Mouse (Mus musculus): ENCODE measurements around the gene Srgap1.

The Srgap1 gene

GRCm38 (mm10) chr10:121764469-121765173 is 282.5 kb downstream of the Srgap1 start:
- no peak for DNase-seq (ENCODE audit: low read depth, low spot score)

GRCm38 (mm10) chr10:121763191-121763590 is 283.9 kb downstream of the Srgap1 start:
- DNase-seq (ENCODE audit: low read depth, low spot score): no peak

GRCm38 (mm10) chr10:121762141-121762540 is 285.0 kb downstream of the Srgap1 start:
- DNase-seq (ENCODE audit: low read depth, low spot score): no peak

GRCm38 (mm10) chr10:121759095-121759494 is 288.0 kb downstream of the Srgap1 start:
- DNase-seq (ENCODE audit: low read depth, low spot score): no peak

GRCm38 (mm10) chr10:121756677-121757076 is 290.4 kb downstream of the Srgap1 start:
- DNase-seq (ENCODE audit: low read depth, low spot score): no peak

- no peak for DNase-seq (ENCODE audit: low read depth, low spot score)
These were observed 291.3 kb downstream of the Srgap1 start for GRCm38 (mm10) chr10:121755822-121756221.

- no peak for DNase-seq (ENCODE audit: low read depth, low spot score)
These were observed 292.9 kb downstream of the Srgap1 start for GRCm38 (mm10) chr10:121754237-121754636.

GRCm38 (mm10) chr10:121750175-121750574 is 296.9 kb downstream of the Srgap1 start:
- DNase-seq (ENCODE audit: low read depth, low spot score): no peak

GRCm38 (mm10) chr10:121742336-121742735 is 304.8 kb downstream of the Srgap1 start:
- DNase-seq (ENCODE audit: low read depth, low spot score): no peak

- peak; percentile 80 for DNase-seq (ENCODE audit: low read depth, low spot score)
These were observed 307.3 kb downstream of the Srgap1 start, which contains the start of gene BC048403 for GRCm38 (mm10) chr10:121739548-121740505. BC048403 (plus strand) TSS chr10:121739937.

- DNase-seq (ENCODE audit: low read depth, low spot score): no peak
These were observed 309.9 kb downstream of the Srgap1 start for GRCm38 (mm10) chr10:121737256-121737655.

GRCm38 (mm10) chr10:121732542-121732941 is 314.6 kb downstream of the Srgap1 start:
- DNase-seq (ENCODE audit: low read depth, low spot score): no peak

GRCm38 (mm10) chr10:121731048-121731725 is 315.9 kb downstream of the Srgap1 start:
- no peak for DNase-seq (ENCODE audit: low read depth, low spot score)
